Mouse (Mus musculus) heart, embryonic 11.5 days (tissue): ENCODE data around the gene Gm28360. TPM values are rescaled to one million over a fixed set of nuclear protein-coding genes. Genes with fewer than 3 reads are reported as not detected.
"Not testable (repeated sequence)": the region's sequence is repeated elsewhere in the genome, so short reads cannot be mapped to it uniquely, and the experiment has no call there.

Source experiments
- ATAC-seq: fragments of 200-750 bp; cut with Nextera tagmentation; replicated peaks from 2 replicates; pipeline ENCODE4 v1.8.0; 2017; ENCODE audit warnings: moderate library complexity; ENCODE audit not compliant: insufficient number of reproducible peaks, low FRiP score, low TSS enrichment
- H3K27ac ChIP-seq: fragments of 300-500 bp; sonication (generic); 2 replicates; pipeline ENCODE4 v1.5.1; 2014; ENCODE audit warnings: mild to moderate bottlenecking, low read depth, low read length
- H3K27me3 ChIP-seq: fragments of 300-500 bp; sonication (generic); 2 replicates; pipeline ENCODE4 v1.6.1; 2014; ENCODE audit warnings: mild to moderate bottlenecking, low read length, mixed read lengths; ENCODE audit not compliant: control insufficient read depth, insufficient read depth
- H3K36me3 ChIP-seq: fragments of 300-500 bp; sonication (generic); 2 replicates; pipeline ENCODE4 v1.6.1; 2014; ENCODE audit warnings: mild to moderate bottlenecking, low read length, moderate library complexity, mixed read lengths; ENCODE audit not compliant: control insufficient read depth, insufficient read depth
- H3K4me1 ChIP-seq: fragments of 300-500 bp; sonication (generic); 2 replicates; pipeline ENCODE4 v1.6.1; 2014; ENCODE audit warnings: low read length; ENCODE audit not compliant: control insufficient read depth, insufficient read depth
- H3K4me2 ChIP-seq: fragments of 300-500 bp; sonication (generic); 2 replicates; pipeline ENCODE4 v1.6.1; 2014; ENCODE audit warnings: mild to moderate bottlenecking, moderate library complexity
- H3K4me3 ChIP-seq: fragments of 300-500 bp; sonication (generic); 2 replicates; pipeline ENCODE4 v1.5.1; 2014; ENCODE audit warnings: low read depth, low read length
- H3K9ac ChIP-seq: fragments of 300-500 bp; sonication (generic); 2 replicates; pipeline ENCODE4 v1.6.1; 2014; ENCODE audit warnings: mild to moderate bottlenecking, low read depth, low read length, moderate library complexity
- H3K9me3 ChIP-seq: fragments of 300-500 bp; sonication (generic); replicated peaks from 2 replicates; pipeline ENCODE4 v1.6.1; 2016; ENCODE audit warnings: low read length; ENCODE audit not compliant: control insufficient read depth
- WGBS: fragments of 180-500 bp; shearing (Covaris S2); extraction: QIAGEN DNeasy Blood & Tissue Kit; methylation state at CpG from one replicate; pipeline ENCODE4 v1.1.7; 2014; ENCODE audit not compliant: insufficient replicate concordance; 5-methylcytosine and 5-hydroxymethylcytosine counted together
- polyA plus RNA-seq: library from polyadenylated mRNA; unstranded; fragments of >200 nt; fragmentation: Nextera tagmentation; extraction: Ambion mirVana; gene quantifications from 2 replicates; pipeline ENCODE4 v1.2.1, GENCODE M21; 2014

The Gm28360 gene
- not detected in 2 replicates for polyA plus RNA-seq

DNA sequence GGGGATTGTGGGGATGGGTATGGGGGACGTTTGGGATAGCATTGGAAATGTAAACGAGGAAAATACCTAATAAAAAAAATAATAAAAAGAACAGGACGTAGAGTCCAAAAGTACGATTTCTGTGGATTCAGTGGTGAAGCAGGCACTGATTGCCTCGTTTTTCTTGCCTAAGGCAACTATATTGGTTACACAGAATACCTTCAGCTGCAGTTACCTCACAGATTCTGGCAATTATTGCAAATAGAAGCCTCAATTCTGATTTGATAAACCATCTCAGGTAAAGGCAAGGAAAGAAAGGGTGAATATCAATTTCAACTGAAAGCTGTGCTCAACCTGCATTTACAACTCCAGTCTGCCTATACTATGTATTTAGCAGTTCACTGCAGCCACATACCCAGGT is at the start of gene Gm28360:
Gene Gm28360, plus strand, starts transcription at position 301 of the 400 bp plus-strand sequence.
- H3K27ac ChIP-seq, H3K9ac ChIP-seq, H3K4me3 ChIP-seq, H3K27me3 ChIP-seq, H3K9me3 ChIP-seq, ATAC-seq, H3K36me3 ChIP-seq, H3K4me1 ChIP-seq, H3K4me2 ChIP-seq: not testable (repeated sequence)
- WGBS, result 56% methylated on average over 5 of the region's 5 CpGs

DNA sequence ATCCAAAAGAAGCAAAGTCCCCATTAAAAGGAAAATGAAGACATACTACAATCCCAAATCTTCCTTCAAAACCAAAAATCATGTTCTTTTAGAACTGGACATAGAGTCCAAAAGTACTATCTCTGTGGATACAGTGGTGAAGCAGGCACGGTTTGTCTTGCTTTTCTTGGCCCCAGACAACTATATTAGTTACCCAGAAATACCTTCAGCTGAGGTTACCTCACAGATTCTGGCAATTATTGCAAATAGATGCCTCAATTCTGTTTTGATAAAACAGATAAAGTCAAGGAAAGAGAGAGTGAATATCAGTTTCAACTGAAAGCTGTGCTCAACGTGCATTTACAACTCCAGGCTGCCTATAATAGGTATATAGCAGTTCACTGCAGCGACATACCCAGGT is 49.0 kb upstream of the Gm28360 start, which contains the start of gene B020011L13Rik:
Gene B020011L13Rik, plus strand, starts transcription at position 301 of the 400 bp plus-strand sequence.
- not testable (repeated sequence) for H3K27me3 ChIP-seq, H3K9ac ChIP-seq, H3K27ac ChIP-seq, ATAC-seq, H3K4me1 ChIP-seq, H3K36me3 ChIP-seq, H3K9me3 ChIP-seq, H3K4me2 ChIP-seq, H3K4me3 ChIP-seq
- WGBS, result 58% methylated on average over 3 of the region's 3 CpGs

DNA sequence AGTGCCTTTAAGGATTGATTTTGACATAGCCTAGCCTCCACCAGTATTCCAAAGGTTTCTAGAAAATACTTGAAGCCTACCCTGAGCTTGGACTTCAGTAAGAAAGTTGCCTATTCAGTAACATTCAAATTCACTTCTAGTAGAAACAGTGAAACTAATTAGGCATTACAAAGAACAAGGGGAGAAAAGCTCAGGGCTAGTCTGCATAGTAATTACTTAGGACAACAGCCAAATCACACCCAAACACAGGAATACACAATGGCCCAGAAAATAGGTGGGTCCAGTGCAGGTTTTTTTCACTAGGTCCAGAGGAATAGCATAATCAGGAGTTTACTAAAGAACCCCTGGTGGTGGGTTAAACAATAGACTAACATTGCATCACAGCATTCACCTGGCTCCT is 13.6 kb upstream of the Gm28360 start:
- not testable (repeated sequence) for H3K27me3 ChIP-seq, H3K4me3 ChIP-seq, H3K9ac ChIP-seq, H3K36me3 ChIP-seq, H3K27ac ChIP-seq, H3K9me3 ChIP-seq, ATAC-seq, H3K4me2 ChIP-seq, H3K4me1 ChIP-seq

DNA sequence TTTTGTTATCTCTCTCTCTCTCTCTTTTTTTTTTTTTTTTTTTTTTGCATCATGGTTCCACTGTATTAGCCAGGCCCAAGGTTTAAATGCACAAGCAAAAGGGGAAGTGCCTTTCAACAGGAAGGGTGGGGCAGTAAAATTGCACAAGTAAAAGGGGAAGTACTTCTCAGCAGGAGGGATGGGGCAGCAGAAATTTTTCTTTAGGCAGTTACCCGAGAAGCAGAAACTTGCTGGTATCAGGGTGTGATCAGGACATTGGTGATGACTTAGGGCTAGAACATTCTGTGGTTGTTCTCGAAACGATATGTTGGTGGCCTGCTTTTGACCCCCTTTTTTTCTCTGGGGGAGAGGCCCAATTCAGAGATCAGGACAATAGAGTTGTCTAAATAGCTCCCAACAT is 21.8 kb downstream of the Gm28360 start:
- H3K9me3 ChIP-seq, H3K4me2 ChIP-seq, H3K27ac ChIP-seq, H3K4me1 ChIP-seq, H3K36me3 ChIP-seq, ATAC-seq, H3K27me3 ChIP-seq, H3K4me3 ChIP-seq, H3K9ac ChIP-seq: not testable (repeated sequence)
- WGBS, result 78% methylated on average over 3 of the region's 3 CpGs

Other genes starting within 250 kb of the Gm28360 start
- gene Gm28363, start 132.9 kb upstream of the Gm28360 start, polyA plus RNA-seq, result not detected in 2 replicates
- gene B020011L13Rik, start 48.9 kb upstream of the Gm28360 start, polyA plus RNA-seq, result not detected in 2 replicates
- not detected in 2 replicates for gene Gm28168, start 97.9 kb downstream of the Gm28360 start, polyA plus RNA-seq
- not detected in 2 replicates for gene Gm7145, start 135.9 kb downstream of the Gm28360 start, polyA plus RNA-seq